Mouse (Mus musculus) cerebellum, postnatal 10 days (tissue): Measurements from ENCODE around the gene Rabggtb.
"Not testable (repeated sequence)": the region's sequence is repeated elsewhere in the genome, so short reads cannot be mapped to it uniquely, and the experiment has no call there.

Experiments used
- DNase-seq, 2 experiments: peaks; one replicate each; pipeline ENCODE4 v3.0.0; 2021; ENCODE audit warnings: mixed read lengths in 2 of 2

Gene Rabggtb

DNA sequence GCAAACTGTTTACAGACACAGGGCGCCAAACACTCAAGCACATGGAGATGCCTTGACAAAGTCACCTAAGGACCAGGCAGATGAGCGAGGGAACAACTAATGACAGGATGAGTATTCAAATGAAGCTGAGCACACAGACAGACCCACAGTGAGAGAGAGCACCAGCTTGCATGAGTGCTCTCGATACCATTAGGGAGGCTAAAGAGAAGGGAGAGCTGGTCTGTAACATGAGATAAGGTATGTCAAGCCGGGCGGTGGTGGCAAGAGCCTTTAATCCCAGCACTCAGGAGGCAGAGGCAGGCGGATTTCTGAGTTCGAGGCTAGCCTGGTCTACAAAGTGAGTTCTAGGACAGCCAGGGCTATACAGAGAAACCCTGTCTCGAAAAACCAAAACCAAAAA is 52.4 kb downstream of the Rabggtb start:
- DNase-seq, result not testable (repeated sequence)

DNA sequence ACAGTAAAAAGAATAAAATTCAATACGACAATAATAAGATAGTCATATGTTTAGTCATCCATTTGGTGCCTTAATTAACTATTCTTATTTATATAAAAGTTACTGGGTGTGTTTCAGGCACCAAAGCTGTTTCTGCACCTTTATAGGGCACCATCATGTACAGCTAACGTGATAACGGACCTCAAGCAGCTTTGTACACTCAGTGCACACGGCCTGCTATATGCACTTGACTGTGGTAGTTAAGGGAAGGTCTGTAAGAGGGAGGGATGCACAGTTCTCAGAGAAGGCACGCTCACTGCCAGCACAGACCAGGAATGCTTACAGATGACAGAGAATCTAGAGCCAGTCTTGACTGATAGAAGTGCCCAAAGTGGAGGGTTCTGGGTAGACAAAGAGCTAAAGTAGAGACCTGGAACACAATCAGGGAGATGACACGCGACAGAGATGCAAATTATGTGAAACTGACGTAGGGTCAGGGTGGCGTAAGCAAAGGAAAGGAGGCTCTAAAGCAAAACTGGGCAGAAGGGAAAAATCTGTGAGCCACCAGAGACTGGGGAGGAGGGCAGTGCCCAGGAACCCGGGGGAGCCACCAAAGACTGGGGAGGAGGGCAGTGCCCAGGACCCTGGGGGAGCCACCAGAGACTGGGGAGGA is 54.3 kb downstream of the Rabggtb start:
- no peak for DNase-seq
